Comparison of ENCODE assay signal across 15 mouse cellular contexts in genomic region chr9:51213023-51213728, GRCm38 (mm10). TPM values are rescaled to one million over a fixed set of nuclear protein-coding genes. Genes with fewer than 3 reads are reported as not detected.
DNase-seq lines count a peak whose midpoint lies in the region; ATAC-seq and TF ChIP-seq lines count a peak whose summit lies in the region.
"Had no signal": no experiment of that assay in that cellular context is flagged by ENCODE, and none has a peak within 500 bp of the region (broad histone marks: within the 10 kb centered on the region; RNA-seq: fewer than 3 reads in every experiment).

Gene Pou2af1 (plus strand): TSS chr9:51213708.

- H3K4me1 ChIP-seq in kidney, embryonic 15.5 days, result no peaks in the 10 kb centered on the region
- peaks cover 3% of the 10 kb centered on the region; the same call in 1 of the 2 replicates for H3K4me1 ChIP-seq in small intestine, adult 2 months (ENCODE audit: control insufficient read depth, insufficient read depth, insufficient read length, low read length)
- H3K4me1 ChIP-seq in stomach, postnatal 0 days (replicated peaks; ENCODE audit: control insufficient read depth, insufficient read depth), result no peaks in the 10 kb centered on the region; the same call in 1 of the 2 replicates
- H3K4me1 ChIP-seq: hindbrain, embryonic 13.5 days had no signal

- ATAC-seq in kidney, embryonic 15.5 days (replicated peaks; ENCODE audit: low FRiP score), result 0 out of 2 replicates have a peak, but pooled peaks have one; percentile 12
- ATAC-seq in stomach, postnatal 0 days (ENCODE audit: low FRiP score, low TSS enrichment), result no peak

- H3K9ac ChIP-seq in kidney, embryonic 15.5 days, result no peak within 1 kb of the TSS
- no peak within 1 kb of the TSS for H3K9ac ChIP-seq in stomach, postnatal 0 days (ENCODE audit: low read length)
- H3K9ac ChIP-seq: hindbrain, embryonic 13.5 days; lung, embryonic 14.5 days had no signal

- no peak within 1 kb of the TSS for H3K4me2 ChIP-seq in kidney, embryonic 15.5 days
- no peak within 1 kb of the TSS for H3K4me2 ChIP-seq in stomach, postnatal 0 days (replicated peaks; ENCODE audit: low read depth)
- H3K4me2 ChIP-seq: hindbrain, embryonic 13.5 days; lung, embryonic 14.5 days had no signal

- no peaks in the 10 kb centered on the region for H3K27me3 ChIP-seq in kidney, embryonic 15.5 days
- no peaks in the 10 kb centered on the region for H3K27me3 ChIP-seq in small intestine, adult 2 months (ENCODE audit: control insufficient read depth, insufficient read depth, low read length)
- H3K27me3 ChIP-seq in stomach, postnatal 0 days (ENCODE audit: control insufficient read depth, insufficient read depth, low read length), result no peaks in the 10 kb centered on the region
- H3K27me3 ChIP-seq: hindbrain, embryonic 13.5 days had no signal

- DNase-seq in kidney, postnatal 10 days, result no peak
- no peak for DNase-seq in large intestine, adult 2 months (ENCODE audit: low read depth, low spot score)
- peak; percentile 77 for DNase-seq in thymus, postnatal 14 days
- no peak for DNase-seq in gastrocnemius, adult 2 months
- no peak for DNase-seq in stomach, postnatal 0 days (ENCODE audit: low spot score)
- no peak for DNase-seq in cerebellum, postnatal 36 days
- DNase-seq: embryo, embryonic 11 days; lung, embryonic 14.5 days had no signal

- WGBS in kidney, embryonic 15.5 days, result 59% methylated on average over 20 of the region's 20 CpGs
- 81% methylated on average over 20 of the region's 20 CpGs for WGBS in large intestine, adult 2 months
- 86% methylated on average over 20 of the region's 20 CpGs for WGBS in small intestine, adult 2 months
- 74% methylated on average over 20 of the region's 20 CpGs for WGBS in stomach, postnatal 0 days

- no peaks in the 10 kb centered on the region for H3K36me3 ChIP-seq in kidney, embryonic 15.5 days
- no peaks in the 10 kb centered on the region for H3K36me3 ChIP-seq in small intestine, adult 2 months (ENCODE audit: control insufficient read depth, insufficient read depth, low read length)
- no peaks in the 10 kb centered on the region for H3K36me3 ChIP-seq in stomach, postnatal 0 days (ENCODE audit: control insufficient read depth, insufficient read depth, low read length)
- H3K36me3 ChIP-seq: forebrain, embryonic 10.5 days; hindbrain, embryonic 13.5 days had no signal

- TF ChIP-seq EP300 in stomach, postnatal 0 days (optimal IDR thresholded peaks at IDR 0.05), result no peak

- no peak within 1 kb of the TSS for H3K27ac ChIP-seq in kidney, embryonic 15.5 days
- peak within 1 kb of the TSS; percentile 77 for H3K27ac ChIP-seq in small intestine, adult 2 months (ENCODE audit: insufficient read depth, low read depth, low read length)
- H3K27ac ChIP-seq in gastrocnemius, adult 2 months, result no peak within 1 kb of the TSS
- no peak within 1 kb of the TSS for H3K27ac ChIP-seq in stomach, postnatal 0 days (replicated peaks)
- H3K27ac ChIP-seq: forebrain, embryonic 10.5 days; hindbrain, embryonic 13.5 days; kidney, postnatal 0 days had no signal

- TF ChIP-seq POLR2A in small intestine, adult 2 months (IDR thresholded peaks at IDR 0.05; ENCODE audit: low read depth, low read length), result no peak; the same call in 1 of the 2 replicates

- no peak for TF ChIP-seq CTCF in small intestine, adult 2 months (IDR thresholded peaks at IDR 0.05; ENCODE audit: extremely low read depth, insufficient read length, insufficient replicate concordance, low read depth, low read length)
- TF ChIP-seq CTCF in gastrocnemius, adult 2 months (IDR thresholded peaks at IDR 0.05), result no peak
- TF ChIP-seq CTCF in stomach, postnatal 0 days (IDR thresholded peaks at IDR 0.05; ENCODE audit: low read depth), result no peak

- H3K9me3 ChIP-seq in kidney, embryonic 15.5 days (replicated peaks), result no peaks in the 10 kb centered on the region
- no peaks in the 10 kb centered on the region for H3K9me3 ChIP-seq in stomach, postnatal 0 days (ENCODE audit: control insufficient read depth, low read length)
- H3K9me3 ChIP-seq: forebrain, embryonic 10.5 days; hindbrain, embryonic 13.5 days had no signal

- intact Hi-C loops in gastrocnemius, adult 2 months (cut with DNase I), result no loop called here

- H3K4me3 ChIP-seq in kidney, embryonic 15.5 days (replicated peaks), result no peak within 1 kb of the TSS
- H3K4me3 ChIP-seq in small intestine, adult 2 months (ENCODE audit: low read depth, low read length), result peak within 1 kb of the TSS; percentile 55
- H3K4me3 ChIP-seq in gastrocnemius, adult 2 months, result no peak within 1 kb of the TSS
- no peak within 1 kb of the TSS for H3K4me3 ChIP-seq in stomach, postnatal 0 days (ENCODE audit: low read depth, low read length)
- H3K4me3 ChIP-seq: forebrain, embryonic 10.5 days; hindbrain, embryonic 13.5 days had no signal

RNA-seq across cellular contexts. Expression of gene Pou2af1, which starts in this region (rescaled TPM):
- 0.08 TPM in 1 of 2 replicates, not detected in the other for polyA plus RNA-seq in kidney, embryonic 15.5 days (2015; fragmentation: Nextera tagmentation; extraction: Ambion mirVana)
- polyA plus RNA-seq in large intestine, adult 2 months (2012; rRNA removed), result 20.6 and 25.1 TPM in 2 replicates
- polyA plus RNA-seq in small intestine, adult 2 months (2012; rRNA removed), result 14.0 and 32.6 TPM in 2 replicates
- not detected for total RNA-seq in gastrocnemius, adult 2 months (2021)
- 0.12 and 0.13 TPM in 2 replicates for polyA plus RNA-seq in stomach, postnatal 0 days (2015; fragmentation: Nextera tagmentation; extraction: Ambion mirVana)
- total RNA-seq: granulocyte monocyte progenitor cell, adult 5-6 weeks; left cerebral cortex, postnatal 10 days had no signal
- polyA plus RNA-seq: forebrain, embryonic 10.5 days; kidney, postnatal 0 days; lung, embryonic 14.5 days had no signal

Comparison
In these comparisons a context has a peak if more than half of its experiments do, and no peak if none do; other contexts are left out.
1. RNA of gene Pou2af1 (polyA plus RNA-seq): 14.0 to 32.6 TPM in small intestine, adult 2 months and 20.6 to 25.1 TPM in large intestine, adult 2 months; 0.12 to 0.13 TPM in stomach, postnatal 0 days and 0.08 TPM in kidney, embryonic 15.5 days; every median in the first group is over 10 times any median in the second.
2. Peak in ATAC-seq in kidney, embryonic 15.5 days; RNA of the gene not detected or under 1 TPM.